Mouse (Mus musculus) gastrocnemius, adult 2 months (tissue): ENCODE measurements at regions not wholly inside any gene's neighbourhood (a gene's known extent, or its start where the extent isn't known, plus 50 kb on each side); places are given as distances from the start of the nearest gene placed in this dataset.
A peak's percentile ranks its signal among the peaks of the same experiment; 100 is the strongest.

ENCODE experiments used
- DNase-seq: peaks from one replicate; pipeline ENCODE4 v3.0.0; 2022
- H3K27ac ChIP-seq: fragments of 200-600 bp; 2 replicates; pipeline ENCODE4 v1.8.1; 2022; ENCODE audit warnings: mild to moderate bottlenecking
- H3K4me3 ChIP-seq: fragments of 200-600 bp; 2 replicates; pipeline ENCODE4 v1.8.1; 2022; ENCODE audit warnings: mild to moderate bottlenecking, moderate library complexity
- CTCF ChIP-seq: fragments of 200-600 bp; IDR thresholded peaks from 2 replicates; pipeline ENCODE4 v1.8.1; 2022; ENCODE audit warnings: antibody characterized with exemption, mild to moderate bottlenecking, moderate library complexity
- intact Hi-C: fragments of 180-260 bp; cut with DNase I; formaldehyde crosslinking; loops from one replicate; pipeline ENCODE4 v1.15.1; 2025

GRCm38 (mm10) chr17:65101157-65101556 lies 265.3 kb upstream of the 4930583I09Rik start:
- Histone ChIP-seq H3K27ac (peak overlapping the region; percentile 38; the same call in 1 of the 2 replicates), H3K4me3 (0 out of 2 replicates have a peak overlapping the region, but pooled peaks have one; percentile 29)
- DNase-seq, result peak; percentile 36
- TF ChIP-seq CTCF, result no peak
- intact Hi-C loops, result no loop called here

GRCm38 (mm10) chr17:65082249-65082648 lies 246.4 kb upstream of the 4930583I09Rik start:
- no peak for TF ChIP-seq CTCF
- intact Hi-C loops, result no loop called here
- H3K27ac ChIP-seq, result no peak overlapping the region
- H3K4me3 ChIP-seq, result no peak overlapping the region
- DNase-seq, result no peak

GRCm38 (mm10) chr17:65081779-65082086 lies 245.9 kb upstream of the 4930583I09Rik start:
- intact Hi-C loops, result no loop called here
- no peak overlapping the region for H3K4me3 ChIP-seq
- no peak for DNase-seq
- TF ChIP-seq CTCF, result no peak
- H3K27ac ChIP-seq, result no peak overlapping the region

- no peak overlapping the region for H3K27ac ChIP-seq
- no peak for DNase-seq
- intact Hi-C loops, result no loop called here
- TF ChIP-seq CTCF, result no peak
- no peak overlapping the region for H3K4me3 ChIP-seq
Observed at GRCm38 (mm10) chr17:65081072-65081778, 245.4 kb upstream of the 4930583I09Rik start.

- DNase-seq, result no peak
- H3K4me3 ChIP-seq, result no peak overlapping the region
- TF ChIP-seq CTCF, result no peak
- intact Hi-C loops, result loop anchor here (5.0 kb wide), 2 partner anchors 177 to 252 kb away; no protein-coding TSS in a partner anchor
- no peak overlapping the region for H3K27ac ChIP-seq
Observed at GRCm38 (mm10) chr17:65074878-65075277, 239.0 kb upstream of the 4930583I09Rik start.

- TF ChIP-seq CTCF, result peak; percentile 63
- peak; percentile 23 for DNase-seq
- H3K27ac ChIP-seq, result no peak overlapping the region
- intact Hi-C loops, result loop anchor here (5.0 kb wide), 2 partner anchors 181 to 256 kb away; no protein-coding TSS in a partner anchor
- H3K4me3 ChIP-seq, result no peak overlapping the region
Observed at GRCm38 (mm10) chr17:65071114-65071513, 235.2 kb upstream of the 4930583I09Rik start.

- intact Hi-C loops, result no loop called here
- no peak for DNase-seq
- Histone ChIP-seq H3K27ac (no peak overlapping the region), H3K4me3 (no peak overlapping the region)
- TF ChIP-seq CTCF, result no peak
Observed at GRCm38 (mm10) chr17:65066135-65066534, 230.3 kb upstream of the 4930583I09Rik start.

- no peak overlapping the region for H3K4me3 ChIP-seq
- no peak for DNase-seq
- no peak for TF ChIP-seq CTCF
- intact Hi-C loops, result no loop called here
- H3K27ac ChIP-seq, result no peak overlapping the region
Observed at GRCm38 (mm10) chr17:65056059-65056458, 220.2 kb upstream of the 4930583I09Rik start.

- no peak for DNase-seq
- intact Hi-C loops, result no loop called here
- Histone ChIP-seq H3K27ac (no peak overlapping the region), H3K4me3 (no peak overlapping the region)
- TF ChIP-seq CTCF, result no peak
Observed at GRCm38 (mm10) chr17:65049860-65050482, 214.1 kb upstream of the 4930583I09Rik start.

- no peak for DNase-seq
- TF ChIP-seq CTCF, result no peak
- intact Hi-C loops, result no loop called here
Observed at GRCm38 (mm10) chr17:65015731-65016130, 179.9 kb upstream of the 4930583I09Rik start.

GRCm38 (mm10) chr17:65014682-65015081 lies 178.8 kb upstream of the 4930583I09Rik start:
- no peak overlapping the region for H3K4me3 ChIP-seq
- no peak for DNase-seq
- intact Hi-C loops, result no loop called here
- no peak overlapping the region for H3K27ac ChIP-seq
- no peak for TF ChIP-seq CTCF

More at GRCm38 (mm10) chr17:65015731-65016130, 179.9 kb upstream of the 4930583I09Rik start:
- no peak overlapping the region for H3K27ac ChIP-seq
- H3K4me3 ChIP-seq, result no peak overlapping the region

- no peak overlapping the region for H3K27ac ChIP-seq
- TF ChIP-seq CTCF, result no peak
- DNase-seq, result peak; percentile 26
- no peak overlapping the region for H3K4me3 ChIP-seq
- intact Hi-C loops, result no loop called here
Observed at GRCm38 (mm10) chr17:65000626-65001135, 164.8 kb upstream of the 4930583I09Rik start.

- no peak overlapping the region for H3K4me3 ChIP-seq
- DNase-seq, result no peak
- no peak overlapping the region for H3K27ac ChIP-seq
- intact Hi-C loops, result no loop called here
- TF ChIP-seq CTCF, result no peak
Observed at GRCm38 (mm10) chr17:64994483-64994882, 158.6 kb upstream of the 4930583I09Rik start.
